Mouse (Mus musculus): ENCODE measurements around the gene Tnnt3. TPM values are rescaled to one million over a fixed set of nuclear protein-coding genes. Genes with fewer than 3 reads are reported as not detected.

Tnnt3 gene
- polyA plus RNA-seq, 1 experiment from 2014 or later: 1.0 TPM

DNA sequence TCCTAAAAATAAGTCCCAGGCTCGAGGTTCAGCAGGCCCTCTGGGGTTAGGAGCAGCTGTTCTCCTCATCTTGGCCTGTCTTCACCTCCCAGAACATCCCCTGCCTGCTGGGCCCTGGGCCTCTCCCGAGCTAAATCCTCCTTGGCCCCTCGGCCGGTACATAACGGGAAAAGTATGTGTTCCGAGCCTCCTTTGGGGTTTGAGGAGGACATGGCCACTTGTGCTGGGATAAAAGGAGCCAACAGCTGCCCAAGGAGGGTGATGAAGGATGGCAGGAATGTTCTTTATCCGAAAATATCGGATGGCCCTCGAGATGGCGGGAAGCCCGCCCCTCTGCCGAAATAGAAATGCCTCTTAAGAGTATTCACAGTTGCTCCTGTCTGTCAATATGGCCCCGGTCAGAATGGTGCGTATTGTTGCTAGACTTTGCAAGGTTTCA is 52.3 kb downstream of the Tnnt3 start:
- Histone ChIP-seq H3K4me2 (replicated peaks) (no peak overlapping the region), H3K9me3 (no peaks in the 10 kb centered on the region), H3K4me1 (replicated peaks) (peaks cover 22% of the 10 kb centered on the region), H3K4me3 (replicated peaks) (no peak overlapping the region), H3K36me3 (no peaks in the 10 kb centered on the region), H3K9ac (replicated peaks) (no peak overlapping the region), H3K27ac (no peak overlapping the region), H3K27me3 (no peaks in the 10 kb centered on the region)
- no peak for ATAC-seq
- WGBS: 85% methylated on average over 14 of the region's 14 CpGs

DNA sequence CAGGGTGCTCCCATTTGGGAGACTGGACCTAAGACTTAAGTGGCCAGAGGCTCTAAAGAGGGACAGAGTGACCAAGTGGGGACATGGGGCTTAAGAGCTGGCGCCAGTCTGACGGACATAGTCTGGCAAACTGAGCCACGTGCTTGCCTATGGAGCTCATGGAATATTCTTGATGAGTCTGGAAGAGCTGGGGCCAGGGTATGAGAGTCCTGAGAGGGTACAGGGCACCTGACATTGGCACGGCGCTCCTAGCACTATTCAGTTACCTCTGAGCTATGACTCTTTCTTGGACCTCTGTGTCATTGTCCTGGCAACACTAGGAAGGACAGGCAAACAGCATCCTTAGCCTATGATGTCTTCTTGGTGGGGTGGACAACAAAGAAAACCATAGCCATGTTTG is 53.1 kb downstream of the Tnnt3 start:
- H3K27ac ChIP-seq: no peak overlapping the region
- no peak overlapping the region for H3K4me2 ChIP-seq (replicated peaks)
- 98% methylated on average over 5 of the region's 5 CpGs for WGBS
- ATAC-seq: no peak
- H3K36me3 ChIP-seq: no peaks in the 10 kb centered on the region
- H3K27me3 ChIP-seq: no peaks in the 10 kb centered on the region
- no peaks in the 10 kb centered on the region for H3K9me3 ChIP-seq
- H3K4me1 ChIP-seq (replicated peaks): peaks cover 22% of the 10 kb centered on the region
- H3K9ac ChIP-seq (replicated peaks): no peak overlapping the region
- no peak overlapping the region for H3K4me3 ChIP-seq (replicated peaks)

DNA sequence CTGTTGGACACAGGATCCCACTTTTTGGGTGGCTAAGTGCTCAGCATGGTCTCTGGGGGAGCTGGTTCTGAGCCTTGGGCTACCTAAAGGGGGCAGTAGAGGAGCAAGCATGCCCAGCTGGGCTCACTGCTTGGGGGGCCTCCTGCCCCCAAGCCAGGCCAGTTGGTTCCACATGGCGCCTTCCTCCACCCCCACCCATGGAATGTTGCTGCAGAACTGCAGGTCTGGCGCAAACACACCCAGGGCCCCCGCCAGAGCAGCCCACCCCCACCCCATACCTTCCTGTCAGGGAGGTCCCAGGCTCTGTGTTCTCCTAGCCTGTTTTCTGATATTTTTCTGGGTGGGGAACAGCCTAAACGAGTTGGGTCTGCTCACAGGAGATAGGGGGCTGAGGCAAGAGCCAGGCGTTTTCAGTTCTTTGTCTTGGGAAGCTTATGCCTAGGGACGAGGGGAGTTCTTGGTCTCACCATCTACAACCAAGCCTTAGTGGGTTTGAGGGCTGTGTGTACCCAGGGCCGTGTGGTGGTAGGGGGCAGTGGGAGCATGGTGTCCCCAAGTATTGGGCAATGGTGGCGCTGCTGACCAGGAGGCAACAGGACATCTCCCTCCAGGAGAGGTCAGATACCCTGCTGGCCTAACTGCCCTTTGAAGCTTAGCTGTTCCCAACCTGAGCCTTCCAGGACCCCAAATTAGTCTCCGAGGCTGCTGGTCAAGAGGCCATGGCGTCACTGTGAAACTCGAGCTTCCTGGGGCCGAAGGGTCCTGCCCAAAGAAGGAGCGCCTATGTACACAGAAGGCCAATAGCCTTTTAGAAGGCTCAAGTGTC is 54.2 kb downstream of the Tnnt3 start:
- Histone ChIP-seq H3K36me3 (no peaks in the 10 kb centered on the region), H3K9ac (replicated peaks) (no peak overlapping the region), H3K4me1 (replicated peaks) (peaks cover 22% of the 10 kb centered on the region), H3K27ac (no peak overlapping the region), H3K4me2 (replicated peaks) (no peak overlapping the region), H3K9me3 (no peaks in the 10 kb centered on the region), H3K4me3 (replicated peaks) (no peak overlapping the region), H3K27me3 (no peaks in the 10 kb centered on the region)
- WGBS: 66% methylated on average over 12 of the region's 13 CpGs
- ATAC-seq: no peak

DNA sequence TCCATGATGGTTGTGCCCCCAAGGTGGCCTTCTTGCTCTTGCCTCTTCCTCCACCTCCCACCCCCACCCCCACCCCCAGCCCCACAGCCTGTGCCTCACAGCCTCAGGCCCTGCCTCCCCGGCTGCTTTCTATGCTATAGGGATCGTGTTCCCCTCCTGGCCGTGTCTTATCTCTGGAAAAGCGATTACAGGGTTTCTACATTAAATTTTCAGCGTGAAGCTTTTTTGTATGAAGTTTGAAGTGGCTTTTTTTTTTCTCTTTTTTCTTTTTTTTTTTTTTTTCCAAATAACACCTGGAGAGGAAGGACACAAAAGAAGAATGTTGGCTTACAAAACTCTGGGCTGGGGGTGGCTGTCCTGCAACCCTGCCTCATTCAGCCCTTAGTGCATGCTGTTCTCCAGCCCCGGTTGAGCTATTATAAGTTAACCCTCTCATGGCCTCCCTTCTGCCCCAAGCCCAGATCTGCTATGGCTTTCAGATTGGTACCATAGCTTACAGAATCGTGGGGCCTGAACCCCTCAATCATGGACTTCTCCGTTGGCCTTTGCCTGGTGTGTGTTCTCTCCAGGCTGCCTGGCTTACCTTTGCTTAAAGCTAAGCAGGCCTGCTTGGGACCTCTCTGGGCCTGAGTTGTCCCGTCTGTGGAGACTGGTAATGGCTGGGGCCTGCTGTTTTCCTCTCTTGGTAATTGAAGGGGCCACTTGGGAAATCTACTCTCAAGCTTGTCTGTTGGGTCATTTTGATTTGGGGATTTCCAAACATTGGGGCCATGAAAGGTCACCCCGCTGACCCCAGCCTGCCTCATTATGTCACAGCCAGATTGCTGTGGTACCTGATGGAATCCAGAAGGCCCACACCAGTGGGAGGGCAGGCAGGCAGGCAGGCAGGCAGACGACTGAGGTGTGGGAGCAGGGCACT is 55.0 kb downstream of the Tnnt3 start:
- no peaks in the 10 kb centered on the region for H3K36me3 ChIP-seq
- H3K9ac ChIP-seq (replicated peaks): no peak overlapping the region
- no peak overlapping the region for H3K27ac ChIP-seq
- H3K27me3 ChIP-seq: no peaks in the 10 kb centered on the region
- 48% methylated on average over 11 of the region's 11 CpGs for WGBS
- ATAC-seq: no peak
- H3K4me1 ChIP-seq (replicated peaks): peaks cover 19% of the 10 kb centered on the region
- no peak overlapping the region for H3K4me3 ChIP-seq (replicated peaks)
- H3K9me3 ChIP-seq: no peaks in the 10 kb centered on the region
- no peak overlapping the region for H3K4me2 ChIP-seq (replicated peaks)

DNA sequence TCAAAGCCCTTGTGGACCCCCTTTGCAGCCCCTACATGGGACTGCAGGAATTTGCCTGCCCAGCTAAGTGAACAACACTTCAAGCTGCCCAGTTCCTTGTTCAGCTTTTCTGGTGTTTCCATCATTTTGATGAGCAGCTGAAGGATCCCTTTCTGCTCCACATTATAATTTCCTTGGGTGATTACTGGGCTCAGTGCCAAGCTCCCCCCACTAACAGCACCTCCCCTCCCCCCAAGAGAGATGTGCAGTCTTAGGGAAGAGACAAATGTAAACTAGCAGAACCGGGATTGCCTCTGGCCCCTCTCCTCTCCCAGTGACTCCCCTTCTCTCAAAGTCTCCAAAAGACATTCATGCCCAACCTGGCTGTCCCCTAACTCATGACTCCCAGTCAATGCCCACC is 56.0 kb downstream of the Tnnt3 start:
- H3K27me3 ChIP-seq: no peaks in the 10 kb centered on the region
- no peak overlapping the region for H3K4me2 ChIP-seq (replicated peaks)
- H3K27ac ChIP-seq: no peak overlapping the region
- WGBS: 62% methylated on average over 1 of the region's 1 CpGs
- no peaks in the 10 kb centered on the region for H3K9me3 ChIP-seq
- no peak overlapping the region for H3K9ac ChIP-seq (replicated peaks)
- no peak for ATAC-seq
- no peak overlapping the region for H3K4me3 ChIP-seq (replicated peaks)
- peaks cover 14% of the 10 kb centered on the region for H3K4me1 ChIP-seq (replicated peaks)
- H3K36me3 ChIP-seq: no peaks in the 10 kb centered on the region

DNA sequence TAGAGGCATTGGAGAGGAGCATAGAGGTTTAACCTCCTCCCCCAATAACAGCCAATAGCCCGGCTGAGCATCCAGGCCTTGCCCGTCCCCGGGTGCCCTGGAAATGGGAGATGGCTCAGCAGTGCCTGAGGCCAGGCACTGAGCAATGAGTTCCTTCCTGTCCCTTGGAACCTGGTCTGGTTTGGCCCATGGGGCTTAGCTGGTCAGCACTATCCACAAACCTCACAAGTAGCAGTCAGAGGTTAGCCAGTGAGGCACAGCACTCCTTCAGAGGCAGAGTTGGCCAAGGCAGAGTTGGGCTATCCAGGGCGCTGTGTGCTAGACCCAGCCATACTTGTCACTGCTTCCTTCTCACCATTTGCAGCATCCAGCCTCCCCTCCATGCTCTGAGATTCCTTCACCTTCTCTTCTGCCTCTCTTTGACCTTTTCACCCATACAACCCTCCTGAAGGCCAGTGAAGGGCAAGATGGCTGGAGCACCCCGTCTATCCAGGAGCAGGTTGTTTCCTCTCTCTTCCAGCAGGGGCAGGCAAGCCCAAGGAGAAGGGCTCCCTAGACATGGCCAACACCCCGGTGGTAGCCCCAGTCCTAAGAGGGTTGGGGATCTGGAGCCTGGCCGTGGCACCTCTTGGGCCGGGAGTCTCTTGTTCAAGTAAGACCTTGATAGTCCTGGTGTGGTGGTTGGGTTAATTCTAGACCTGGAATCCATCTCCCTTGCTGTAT is 56.9 kb downstream of the Tnnt3 start:
- no peaks in the 10 kb centered on the region for H3K27me3 ChIP-seq
- no peak overlapping the region for H3K9ac ChIP-seq (replicated peaks)
- no peak overlapping the region for H3K27ac ChIP-seq

DNA sequence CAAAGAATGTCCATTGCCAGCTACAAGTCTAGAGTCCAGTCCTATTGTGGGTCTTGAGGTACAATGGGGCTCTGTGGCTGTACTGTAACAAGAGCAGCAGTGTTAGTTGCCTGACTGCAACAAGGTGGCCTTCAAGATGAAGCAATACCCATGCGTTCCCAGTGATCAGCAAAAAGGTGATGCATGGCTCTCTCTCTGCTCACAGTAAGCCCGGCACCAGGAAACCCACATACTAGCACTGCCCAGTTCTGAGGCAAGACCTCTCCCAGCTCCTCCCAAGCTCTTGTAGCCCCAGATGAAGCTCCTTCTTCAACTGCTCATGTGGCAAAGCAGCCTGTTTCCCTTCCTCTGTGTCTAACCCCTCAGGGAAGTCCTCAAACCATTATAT is 57.4 kb downstream of the Tnnt3 start:
- no peak overlapping the region for H3K9ac ChIP-seq (replicated peaks)
- no peak overlapping the region for H3K27ac ChIP-seq
- H3K4me2 ChIP-seq (replicated peaks): no peak overlapping the region
- H3K36me3 ChIP-seq: no peaks in the 10 kb centered on the region
- peaks cover 15% of the 10 kb centered on the region for H3K4me1 ChIP-seq (replicated peaks)
- H3K9me3 ChIP-seq: no peaks in the 10 kb centered on the region
- 98% methylated on average over 2 of the region's 2 CpGs for WGBS
- ATAC-seq: no peak
- H3K27me3 ChIP-seq: no peaks in the 10 kb centered on the region
- H3K4me3 ChIP-seq (replicated peaks): no peak overlapping the region

More for the DNA sequence above, 56.9 kb downstream of the Tnnt3 start:
- Histone ChIP-seq H3K9me3 (no peaks in the 10 kb centered on the region), H3K4me3 (replicated peaks) (no peak overlapping the region), H3K36me3 (no peaks in the 10 kb centered on the region), H3K4me1 (replicated peaks) (peaks cover 14% of the 10 kb centered on the region), H3K4me2 (replicated peaks) (no peak overlapping the region)
- ATAC-seq: no peak
- 90% methylated on average over 8 of the region's 8 CpGs for WGBS

DNA sequence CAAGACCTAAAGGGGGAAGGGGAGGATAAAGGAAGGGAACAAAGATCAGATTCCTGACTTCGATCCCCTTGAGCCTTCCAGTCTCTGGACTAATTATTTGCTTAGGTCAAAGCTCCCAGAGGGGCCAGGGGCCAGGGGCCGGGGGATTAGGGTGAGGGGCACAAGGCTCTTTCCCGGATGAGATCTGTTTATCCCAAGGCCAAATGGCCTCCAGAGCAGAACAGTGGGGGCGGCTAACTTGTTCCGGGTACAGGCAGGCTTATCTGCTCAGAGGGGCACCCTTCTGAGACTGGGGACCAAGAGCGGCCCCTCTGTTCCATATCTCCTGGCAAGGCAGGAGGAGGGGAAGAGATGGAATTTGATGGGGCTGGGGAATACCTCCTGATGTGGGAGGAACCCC is 59.1 kb downstream of the Tnnt3 start:
- Histone ChIP-seq H3K9ac (replicated peaks) (no peak overlapping the region), H3K9me3 (no peaks in the 10 kb centered on the region), H3K27ac (no peak overlapping the region), H3K4me1 (replicated peaks) (peaks cover 31% of the 10 kb centered on the region), H3K4me3 (replicated peaks) (no peak overlapping the region), H3K4me2 (replicated peaks) (no peak overlapping the region), H3K27me3 (0 out of 2 replicates have a peak, but pooled peaks cover 3% of the 10 kb centered on the region), H3K36me3 (no peaks in the 10 kb centered on the region)
- WGBS: 27% methylated on average over 6 of the region's 6 CpGs
- no peak for ATAC-seq

DNA sequence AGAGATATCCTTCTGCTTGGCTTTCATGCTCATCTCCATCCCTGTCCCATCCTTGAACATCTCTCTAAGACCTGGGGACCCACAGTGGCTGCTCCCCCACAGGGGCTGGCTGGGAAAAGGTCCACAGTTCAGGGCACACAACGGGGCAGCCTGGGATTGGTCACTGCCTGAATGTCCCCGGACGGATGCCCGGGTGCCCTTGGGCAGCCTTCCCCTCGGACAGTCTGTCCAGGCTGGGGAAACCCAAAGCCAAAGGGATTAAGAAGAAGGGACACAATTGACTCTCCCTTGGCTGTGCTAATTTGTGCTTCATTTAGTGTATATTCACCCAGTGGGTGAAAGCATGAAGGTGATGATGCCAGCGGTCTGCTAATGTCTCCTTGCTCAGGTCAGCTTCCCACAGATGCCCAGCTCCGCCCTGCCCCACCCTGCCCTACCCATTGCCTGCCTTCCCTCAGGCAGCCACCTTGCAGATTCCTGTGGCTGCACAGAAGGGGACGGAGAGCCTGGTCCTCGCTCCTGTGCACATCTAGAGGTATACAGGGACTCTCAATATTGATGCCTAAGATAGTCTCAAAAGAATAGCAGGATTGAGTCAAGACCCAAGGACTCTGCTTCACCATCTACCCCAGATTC is 60.0 kb downstream of the Tnnt3 start:
- 91% methylated on average over 9 of the region's 9 CpGs for WGBS
- H3K27ac ChIP-seq: no peak overlapping the region
- H3K27me3 ChIP-seq: 0 out of 2 replicates have a peak, but pooled peaks cover 3% of the 10 kb centered on the region
- H3K36me3 ChIP-seq: no peaks in the 10 kb centered on the region
- H3K4me2 ChIP-seq (replicated peaks): no peak overlapping the region
- peaks cover 39% of the 10 kb centered on the region for H3K4me1 ChIP-seq (replicated peaks)
- no peak for ATAC-seq
- no peak overlapping the region for H3K9ac ChIP-seq (replicated peaks)
- H3K4me3 ChIP-seq (replicated peaks): no peak overlapping the region
- H3K9me3 ChIP-seq: no peaks in the 10 kb centered on the region

DNA sequence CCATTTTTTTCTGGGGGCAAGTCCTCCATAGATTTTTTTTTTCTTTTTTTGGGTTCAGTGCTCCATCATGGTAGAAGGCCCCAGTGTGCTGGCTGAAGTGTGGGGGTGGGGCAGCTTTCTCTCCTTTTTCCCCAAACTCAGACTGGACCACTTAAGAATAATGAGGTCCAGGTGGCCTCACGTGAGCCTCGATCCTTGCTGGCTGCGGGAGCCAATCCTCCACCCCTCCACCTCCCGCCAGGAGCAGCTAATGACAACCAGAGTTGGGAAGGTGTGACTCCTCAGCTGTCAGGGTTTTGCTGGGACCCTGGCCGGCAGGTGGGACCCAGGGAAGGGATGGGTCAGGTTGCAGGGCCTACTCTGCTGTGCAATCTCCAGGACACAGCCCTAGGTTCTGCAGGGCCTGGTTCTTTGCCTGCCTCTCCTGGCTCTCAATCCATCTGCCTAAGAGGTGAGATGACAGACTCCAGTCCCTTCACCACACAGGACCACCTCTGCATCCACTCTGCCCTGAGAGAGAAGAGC is 61.1 kb downstream of the Tnnt3 start:
- H3K36me3 ChIP-seq: no peaks in the 10 kb centered on the region
- WGBS: 75% methylated on average over 5 of the region's 5 CpGs
- no peak for ATAC-seq

More for the DNA sequence above, 61.1 kb downstream of the Tnnt3 start:
- no peaks in the 10 kb centered on the region for H3K9me3 ChIP-seq
- no peak overlapping the region for H3K9ac ChIP-seq (replicated peaks)
- H3K4me3 ChIP-seq (replicated peaks): no peak overlapping the region
- H3K27ac ChIP-seq: no peak overlapping the region
- H3K27me3 ChIP-seq: 0 out of 2 replicates have a peak, but pooled peaks cover 3% of the 10 kb centered on the region
- H3K4me1 ChIP-seq (replicated peaks): peaks cover 28% of the 10 kb centered on the region
- H3K4me2 ChIP-seq (replicated peaks): no peak overlapping the region

All from midbrain, embryonic 13.5 days (tissue).